Mouse (Mus musculus) kidney, postnatal 36 days (tissue): ENCODE results near the gene Rassf4.

ENCODE experiments used
- DNase-seq, 2 experiments: peaks; one replicate each; pipeline ENCODE4 v3.0.0; 2021 to 2022; ENCODE audit warnings: mixed read lengths in 2 of 2

The Rassf4 gene

DNA sequence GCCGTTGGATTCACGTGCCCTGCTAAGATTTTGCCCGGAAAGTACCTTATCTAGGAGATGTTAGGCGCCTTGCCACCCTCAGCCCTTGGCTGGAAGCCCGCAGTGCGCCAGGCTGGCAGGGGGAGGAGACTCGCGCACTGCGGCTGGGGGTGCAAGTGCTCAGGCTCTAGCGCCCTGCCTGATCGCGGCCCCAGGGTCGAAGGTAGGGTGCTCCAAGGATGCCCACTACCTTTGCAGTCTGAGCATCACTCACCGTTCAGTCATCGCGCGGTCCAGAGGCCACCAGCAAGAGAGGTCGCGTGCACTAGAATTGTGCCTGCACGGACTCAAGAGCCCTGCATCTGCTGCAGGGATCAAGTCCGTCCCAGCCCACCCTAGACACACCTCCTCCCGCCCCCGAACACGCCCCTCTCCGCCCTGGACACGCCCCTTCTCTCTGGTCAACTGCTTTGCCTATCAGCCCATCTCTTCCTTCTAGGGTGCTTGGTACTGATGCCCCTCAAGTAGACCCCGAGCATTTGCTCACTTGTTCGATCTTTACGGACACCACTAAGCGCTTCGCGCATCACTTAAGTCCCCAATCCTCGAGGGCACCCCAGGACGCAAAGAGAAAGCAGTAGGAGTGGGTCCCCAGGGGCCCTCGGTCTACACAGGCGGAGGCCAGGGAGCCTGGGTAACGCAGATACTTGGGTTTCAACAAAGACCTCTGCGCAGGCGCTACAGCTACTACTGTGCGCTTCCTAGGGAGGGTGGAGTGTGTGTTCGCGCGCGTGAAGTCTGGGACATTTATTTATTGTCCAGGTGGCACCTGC is at the start of gene Rassf4:
Gene Rassf4 (minus strand): TSS at position 482 of the 812 bp plus-strand sequence.
- peak; percentile 64 to 83 for DNase-seq

DNA sequence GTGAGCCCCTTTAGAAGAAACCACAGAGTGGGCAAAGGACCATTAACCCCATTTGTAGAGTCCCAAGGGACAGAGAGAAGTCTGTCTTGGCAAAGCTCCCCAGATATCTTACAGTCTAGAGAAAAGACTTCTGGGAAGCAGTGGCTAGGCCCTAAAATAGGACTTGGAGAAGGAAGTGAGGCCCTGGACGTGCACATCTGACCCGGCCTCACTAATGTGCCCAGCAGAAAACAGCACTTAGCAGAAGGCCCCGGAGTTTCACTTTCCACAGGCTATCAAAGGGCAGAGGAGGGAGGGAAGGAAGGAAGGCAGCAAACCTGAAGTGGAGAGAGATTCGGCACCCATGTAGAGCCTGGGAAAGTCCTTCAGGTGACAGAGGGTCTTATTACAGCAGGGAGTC is 45.2 kb upstream of the Rassf4 start:
- DNase-seq = no peak

DNA sequence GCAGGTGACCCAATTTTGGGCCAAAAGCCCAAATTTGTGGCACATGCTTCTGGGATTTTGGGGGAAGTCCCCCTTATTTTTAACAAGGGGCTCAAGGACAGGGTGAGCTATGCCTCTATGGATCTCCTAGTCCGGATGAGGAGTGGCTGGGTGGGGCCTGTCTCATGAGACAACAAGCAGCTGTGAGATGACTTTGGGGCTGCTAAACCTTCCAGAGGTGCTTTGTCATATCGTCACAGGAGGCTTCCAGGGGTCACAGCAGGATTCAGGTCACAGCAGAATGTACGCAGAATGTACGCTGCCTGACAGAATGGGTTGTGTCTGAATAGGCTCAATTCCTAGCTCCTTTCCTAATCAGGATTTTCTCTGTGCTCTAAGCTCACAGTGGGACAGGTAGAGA is 44.6 kb upstream of the Rassf4 start:
- no peak for DNase-seq

DNA sequence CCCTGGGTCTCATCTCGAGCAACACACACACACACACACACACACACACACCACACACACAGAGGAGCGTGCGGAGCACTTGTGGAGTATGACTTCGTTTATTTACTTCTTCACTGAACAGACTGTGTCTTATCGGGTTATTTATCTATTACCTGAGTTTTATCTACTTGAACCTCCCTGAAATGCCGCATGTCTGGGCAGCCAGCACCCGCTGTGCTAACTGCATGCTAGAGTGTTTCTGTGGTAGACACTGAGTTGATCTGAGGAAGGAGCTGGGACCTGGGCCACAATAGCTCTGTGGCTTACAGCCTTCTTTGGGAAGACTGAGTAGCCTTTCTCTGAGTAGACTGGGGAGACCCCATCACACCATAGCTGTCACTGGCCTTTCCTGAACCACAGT is 44.1 kb upstream of the Rassf4 start:
- DNase-seq = no peak

DNA sequence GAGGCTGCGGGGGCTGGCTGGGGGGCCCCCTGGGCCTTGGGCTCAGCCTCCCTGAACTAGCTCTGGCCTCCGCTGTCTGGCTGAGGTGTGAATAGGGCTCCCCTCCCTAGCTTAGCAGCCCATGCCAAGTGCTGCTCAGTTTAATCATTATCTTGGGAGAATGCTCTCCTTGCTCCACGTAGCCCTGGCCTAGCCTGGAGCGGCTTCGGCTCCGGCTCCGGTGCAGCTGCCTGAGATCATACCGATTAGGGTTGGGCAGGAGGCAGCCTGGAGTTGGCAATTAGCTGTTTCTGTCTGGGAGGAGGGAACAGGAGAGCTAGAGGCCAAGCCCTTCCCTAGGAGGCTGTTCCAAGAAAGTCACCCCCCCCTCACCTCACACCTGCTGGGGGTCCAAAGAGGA is 42.9 kb upstream of the Rassf4 start, which contains the start of gene Tmem72:
Gene Tmem72 (minus strand): TSS at position 248 of the 400 bp plus-strand sequence.
- DNase-seq = peak; percentile 78 to 86

DNA sequence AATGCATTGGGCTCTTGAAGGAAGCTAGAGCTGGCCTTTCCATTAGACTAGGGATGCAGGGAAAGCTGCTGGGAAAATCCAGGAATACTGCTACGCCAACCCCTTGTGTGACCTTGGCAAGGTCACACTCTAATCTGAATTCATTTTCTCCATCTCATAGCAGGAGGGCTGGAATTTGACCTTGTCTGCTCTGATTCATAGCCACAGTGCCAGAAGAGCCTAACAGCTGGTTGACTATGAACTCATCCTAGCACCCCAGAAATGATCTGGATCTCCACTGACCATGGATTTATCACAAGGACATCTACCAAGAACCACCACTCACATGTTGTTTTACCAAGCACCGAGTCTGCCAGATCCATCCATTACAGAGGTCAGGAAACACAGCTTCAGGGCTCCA is 41.4 kb upstream of the Rassf4 start:
- DNase-seq = peak in 1 of 2 experiments; percentile 21

DNA sequence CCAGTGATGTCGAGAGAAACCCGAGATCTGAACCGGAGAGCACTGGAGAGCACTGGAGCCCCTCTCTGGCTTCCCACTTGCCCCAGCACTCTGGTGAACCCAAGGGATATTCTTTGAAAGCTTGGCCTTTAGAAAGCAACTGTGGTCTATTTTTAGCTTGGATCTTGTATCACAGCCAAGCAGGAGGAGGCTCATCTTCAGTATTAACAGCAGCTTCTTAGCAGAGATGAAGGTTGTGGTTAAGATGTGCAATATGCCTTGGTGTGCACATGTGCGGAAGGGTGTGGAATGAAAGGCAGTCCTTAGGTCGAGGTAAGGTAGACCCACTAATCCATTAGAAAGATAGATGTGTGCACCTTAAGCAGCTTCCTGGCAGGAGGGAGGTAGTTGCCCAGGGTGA is 40.8 kb upstream of the Rassf4 start:
- no peak for DNase-seq

DNA sequence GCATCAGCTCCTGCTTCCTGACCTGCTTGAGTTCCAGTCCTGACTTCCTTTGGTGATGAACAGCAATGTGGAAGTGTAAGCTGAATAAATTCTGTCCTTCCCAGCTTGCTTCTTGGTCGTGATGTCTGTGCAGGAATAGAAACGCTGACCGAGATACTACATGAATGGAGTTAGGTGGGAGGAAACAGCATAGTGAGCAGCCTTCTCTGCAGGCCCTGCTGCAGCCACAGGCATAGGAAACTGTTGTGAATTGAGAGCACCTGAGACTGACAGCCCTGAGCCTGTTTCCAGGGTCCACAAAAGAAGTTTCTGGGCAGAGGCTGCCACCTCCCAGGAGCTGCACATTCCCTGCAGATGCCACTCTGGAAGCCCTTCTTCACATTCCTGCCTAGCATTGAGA is 40.2 kb upstream of the Rassf4 start:
- no peak for DNase-seq

DNA sequence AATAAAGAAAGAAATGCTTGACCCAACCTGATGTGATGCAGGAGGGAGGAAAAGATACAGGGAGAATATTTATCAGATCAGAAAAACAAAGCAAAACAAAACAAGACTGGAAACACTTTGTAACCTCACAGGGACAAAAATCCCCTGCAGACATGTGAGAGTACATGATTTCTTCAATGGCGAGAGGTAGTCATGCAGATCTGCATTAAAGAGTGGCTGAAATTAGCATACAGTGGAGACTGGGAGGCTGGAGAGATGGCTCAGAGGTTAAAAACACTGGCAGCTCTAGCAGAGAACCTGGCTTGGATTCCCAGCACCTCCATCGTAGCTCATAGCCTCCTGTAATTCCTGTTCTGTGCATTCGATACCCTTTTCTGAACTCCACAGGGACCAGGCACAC is 38.8 kb upstream of the Rassf4 start:
- peak in 1 of 2 experiments; percentile 51 for DNase-seq

DNA sequence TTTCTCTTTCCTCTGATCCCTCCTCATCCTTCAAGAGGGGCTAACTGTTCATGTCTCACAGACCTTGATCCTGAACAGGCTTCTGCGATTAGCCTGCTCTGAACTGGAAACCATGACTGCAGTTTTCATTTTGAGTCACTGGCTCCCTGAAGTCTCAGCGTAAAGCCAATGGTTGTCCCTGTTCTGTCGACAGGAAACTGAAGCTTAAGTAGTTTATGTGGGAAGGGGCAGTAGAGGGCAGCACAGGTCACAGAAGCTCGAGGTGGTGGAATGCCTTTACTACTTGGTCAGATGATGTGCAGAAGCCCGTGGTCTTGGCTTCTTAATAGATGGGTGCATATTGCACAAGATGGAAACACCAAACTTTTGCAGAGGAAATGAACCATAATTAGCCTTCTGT is 38.3 kb upstream of the Rassf4 start:
- DNase-seq = peak; percentile 23 to 27

DNA sequence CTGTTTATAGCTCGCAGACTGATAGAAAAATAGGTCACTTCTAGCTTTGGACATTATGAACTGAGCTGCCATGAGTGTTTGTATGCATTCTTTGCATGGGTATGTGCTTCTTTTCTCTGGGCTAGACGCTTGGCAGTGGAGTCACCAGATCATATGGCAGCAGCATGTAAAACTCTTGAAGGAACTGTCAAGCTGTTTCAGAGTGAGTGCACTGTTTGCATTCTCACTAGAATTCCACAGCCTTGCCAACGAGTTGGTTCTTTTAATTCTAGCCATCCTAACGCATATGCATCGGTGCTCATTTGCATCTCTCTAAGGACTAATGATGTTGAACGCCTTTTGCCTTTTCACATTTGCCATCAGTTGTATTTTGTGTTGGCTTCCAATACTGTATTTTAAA is 30.6 kb upstream of the Rassf4 start:
- no peak for DNase-seq

DNA sequence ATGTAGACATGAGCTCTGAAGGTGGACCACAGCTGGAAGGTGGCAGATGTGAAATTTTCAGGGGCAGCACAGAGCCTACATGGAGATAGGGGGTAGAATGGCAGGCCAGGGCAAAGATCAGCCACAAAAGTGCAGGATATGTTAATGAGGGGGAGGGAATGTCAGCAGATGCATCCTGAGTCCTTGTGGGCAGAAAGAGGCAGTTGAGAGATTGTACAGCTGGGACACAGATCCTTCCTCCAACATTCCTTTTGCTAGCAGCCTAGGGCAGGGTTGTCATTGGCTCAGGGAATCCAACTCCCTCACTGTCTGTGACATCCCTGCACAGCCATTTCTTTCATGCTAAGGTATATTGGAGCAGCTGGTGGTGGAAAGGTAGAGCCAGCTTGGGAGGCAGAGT is 27.1 kb upstream of the Rassf4 start:
- no peak for DNase-seq

DNA sequence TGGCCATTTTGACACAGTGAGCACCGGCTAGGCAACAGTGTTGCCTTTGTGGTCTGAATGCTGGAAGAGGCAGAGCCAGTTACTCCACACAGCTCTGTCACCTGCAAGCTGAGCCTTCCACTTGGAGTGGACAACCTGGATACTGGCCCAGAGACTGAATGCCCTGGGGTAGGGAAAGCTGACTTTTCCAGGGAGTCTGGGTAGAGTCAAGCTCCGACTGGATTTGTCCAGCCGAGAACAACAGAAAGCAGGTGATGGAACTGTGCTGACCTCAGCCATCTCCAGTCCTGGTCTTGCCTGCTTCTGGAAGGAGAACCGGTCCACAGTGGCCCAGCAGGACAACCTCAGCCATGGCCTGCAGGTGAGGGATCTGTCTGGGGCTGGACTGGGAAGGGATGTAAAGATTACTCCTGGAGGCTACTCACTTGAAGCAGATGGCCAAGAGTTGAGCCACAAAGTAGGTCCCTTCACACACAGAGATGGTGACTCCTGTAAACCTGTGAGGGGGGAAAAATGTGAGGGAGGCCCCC is 24.2 kb upstream of the Rassf4 start:
- peak; percentile 65 to 76 for DNase-seq

DNA sequence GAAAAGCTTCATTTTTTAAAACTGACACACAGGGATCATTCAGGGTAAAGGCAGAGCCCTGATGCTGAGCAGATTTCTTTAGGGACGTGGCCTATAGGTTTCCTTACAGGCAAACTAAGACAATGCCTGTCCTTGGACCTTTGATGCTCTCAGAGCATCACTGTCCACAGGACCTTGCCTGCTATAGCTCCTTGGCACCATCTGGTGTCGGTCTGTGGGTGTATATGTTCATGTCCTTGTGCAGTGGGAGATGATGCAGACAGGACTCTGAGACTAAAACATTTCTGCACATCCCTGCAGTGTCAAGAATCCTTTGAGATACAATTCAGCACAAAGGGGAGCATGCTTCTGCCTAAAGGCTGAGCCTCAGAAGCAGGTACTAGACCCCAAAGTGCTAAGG is 23.7 kb upstream of the Rassf4 start:
- no peak for DNase-seq

DNA sequence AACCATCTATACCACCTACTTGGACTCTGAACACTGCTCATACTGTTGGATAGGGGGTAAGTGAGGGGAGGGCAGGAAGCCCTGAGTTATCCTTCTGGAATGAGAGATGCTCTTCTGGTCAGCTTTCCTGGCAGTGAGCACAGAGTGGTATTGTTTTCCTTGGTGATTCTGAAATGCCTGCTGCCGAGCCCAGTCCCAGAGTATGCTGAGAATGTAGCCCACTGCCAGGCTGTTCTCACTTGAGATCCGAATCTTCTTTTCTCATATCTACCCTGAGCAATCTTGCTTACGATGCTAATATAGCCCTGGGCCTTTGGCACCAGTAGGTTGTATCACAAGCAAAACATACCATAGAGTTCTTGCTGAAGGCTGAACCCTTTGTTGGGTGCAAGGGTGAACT is 20.6 kb upstream of the Rassf4 start:
- no peak for DNase-seq

DNA sequence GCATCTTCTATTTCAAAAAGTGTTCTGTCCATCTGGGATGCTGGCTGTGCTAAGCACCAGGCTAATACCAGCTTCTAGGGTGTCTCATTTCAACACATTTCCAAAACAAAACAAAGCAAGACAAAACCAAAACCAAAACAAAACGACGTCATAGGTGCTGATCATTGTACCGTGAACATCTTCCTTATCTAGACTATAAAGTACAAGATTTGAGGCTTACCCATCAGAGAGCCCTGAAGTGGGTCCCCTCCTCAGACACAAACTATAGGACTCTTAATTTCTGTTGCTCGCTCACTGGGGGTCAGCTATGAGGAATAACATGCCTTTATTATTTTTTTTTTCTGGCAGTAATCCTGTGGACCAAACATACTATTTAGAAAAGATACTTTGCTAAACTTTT is 19.9 kb upstream of the Rassf4 start:
- DNase-seq = no peak

DNA sequence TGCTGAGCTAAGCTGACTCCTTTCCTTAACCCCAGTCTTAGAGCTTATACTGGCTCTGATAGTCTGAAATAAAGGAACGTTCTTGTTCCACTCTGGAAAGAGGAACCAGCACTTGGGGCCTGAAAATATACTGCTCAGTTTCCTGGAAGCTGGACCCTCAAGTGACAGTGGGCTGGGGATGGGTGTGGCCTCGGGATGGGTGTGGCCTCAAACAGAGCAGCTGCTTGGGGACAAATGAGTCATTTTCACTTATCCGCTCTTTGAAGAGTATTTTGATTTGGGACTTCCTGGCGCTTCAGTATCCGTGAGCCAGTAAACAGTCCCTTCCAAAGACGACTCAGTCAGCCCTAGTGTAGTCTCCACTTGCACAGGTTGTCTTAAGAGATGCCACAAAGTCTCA is 8.6 kb upstream of the Rassf4 start:
- peak; percentile 37 to 47 for DNase-seq

DNA sequence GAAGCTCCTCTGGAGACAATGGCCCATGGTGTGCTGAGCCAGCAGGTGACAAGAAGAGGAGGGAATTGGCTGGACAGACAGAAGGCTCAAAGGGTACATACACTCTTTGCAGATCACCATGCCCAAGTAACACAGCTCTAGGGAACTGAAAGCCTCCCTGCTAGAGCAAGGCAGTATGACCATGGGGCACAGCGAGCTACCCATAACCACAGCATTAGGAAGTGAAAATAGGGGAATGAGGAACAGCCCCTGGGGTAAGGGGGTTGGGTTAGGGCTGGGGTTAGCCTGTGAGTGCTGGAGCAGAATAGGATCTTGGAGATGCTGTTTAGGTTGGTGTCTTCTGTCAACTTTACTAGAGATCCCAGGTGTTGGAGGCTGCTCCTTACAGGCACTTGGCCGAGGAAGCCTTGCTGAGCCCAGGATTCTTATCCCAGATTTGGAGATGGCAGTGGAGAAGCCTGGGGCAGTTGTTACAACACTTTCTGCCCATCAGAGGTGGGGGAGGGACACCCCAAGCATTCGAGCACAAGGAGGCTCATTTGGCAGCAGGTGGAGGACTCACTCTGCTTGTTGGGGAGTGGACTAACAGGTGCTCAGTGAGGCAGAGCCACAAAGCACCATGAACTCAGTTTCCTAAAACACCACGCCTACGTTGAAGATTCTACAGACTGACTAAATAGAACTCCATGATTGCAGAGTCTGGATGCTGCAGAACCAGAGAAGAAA is 6.0 kb upstream of the Rassf4 start:
- no peak for DNase-seq

DNA sequence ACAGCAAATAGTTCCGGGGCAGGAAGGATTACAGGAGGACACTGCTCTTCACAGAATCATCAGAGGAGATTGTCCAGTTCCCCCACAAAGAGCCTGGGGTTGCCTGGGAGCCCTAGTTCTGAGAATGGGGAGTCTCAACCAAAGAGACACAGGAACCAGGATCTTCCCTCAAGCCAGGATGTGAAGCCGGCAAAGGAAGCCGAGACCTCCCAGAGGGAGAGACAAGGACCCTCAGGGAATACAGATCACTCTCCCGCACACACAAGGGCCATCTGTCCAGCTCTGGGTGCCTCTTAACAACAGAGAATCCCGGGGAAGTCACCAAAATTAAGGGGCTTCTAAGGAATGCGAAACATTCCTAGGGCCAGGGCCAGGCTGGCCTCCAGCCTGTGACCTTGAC is 3.6 kb upstream of the Rassf4 start:
- no peak for DNase-seq

DNA sequence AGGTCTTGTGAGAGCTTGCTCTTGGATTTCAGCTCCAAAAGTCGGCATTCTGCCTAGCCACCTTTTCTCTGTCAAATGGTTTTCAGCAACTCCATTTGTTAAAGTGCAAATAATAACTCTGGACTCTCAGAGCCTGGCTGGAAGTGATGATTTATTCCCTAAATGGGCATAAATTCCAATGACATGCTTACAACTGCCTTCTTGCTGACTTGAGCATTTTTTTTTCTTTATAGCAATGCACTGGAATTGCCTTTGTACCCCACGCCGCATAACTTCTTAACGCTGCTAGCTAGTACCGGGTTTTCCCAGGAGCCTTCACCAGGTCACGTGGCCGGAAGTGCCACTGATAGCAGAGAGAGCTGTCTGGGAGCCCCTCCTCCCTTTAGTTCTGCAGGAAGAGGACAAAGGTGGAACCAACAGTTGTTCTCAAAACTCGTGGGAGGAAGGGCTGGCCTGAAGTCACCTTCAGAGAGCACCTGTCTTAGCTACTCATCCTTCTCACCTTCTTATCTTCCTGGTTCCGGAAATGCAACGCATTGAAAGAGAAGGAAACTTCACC is 2.7 kb upstream of the Rassf4 start:
- DNase-seq = peak in 1 of 2 experiments; percentile 40

DNA sequence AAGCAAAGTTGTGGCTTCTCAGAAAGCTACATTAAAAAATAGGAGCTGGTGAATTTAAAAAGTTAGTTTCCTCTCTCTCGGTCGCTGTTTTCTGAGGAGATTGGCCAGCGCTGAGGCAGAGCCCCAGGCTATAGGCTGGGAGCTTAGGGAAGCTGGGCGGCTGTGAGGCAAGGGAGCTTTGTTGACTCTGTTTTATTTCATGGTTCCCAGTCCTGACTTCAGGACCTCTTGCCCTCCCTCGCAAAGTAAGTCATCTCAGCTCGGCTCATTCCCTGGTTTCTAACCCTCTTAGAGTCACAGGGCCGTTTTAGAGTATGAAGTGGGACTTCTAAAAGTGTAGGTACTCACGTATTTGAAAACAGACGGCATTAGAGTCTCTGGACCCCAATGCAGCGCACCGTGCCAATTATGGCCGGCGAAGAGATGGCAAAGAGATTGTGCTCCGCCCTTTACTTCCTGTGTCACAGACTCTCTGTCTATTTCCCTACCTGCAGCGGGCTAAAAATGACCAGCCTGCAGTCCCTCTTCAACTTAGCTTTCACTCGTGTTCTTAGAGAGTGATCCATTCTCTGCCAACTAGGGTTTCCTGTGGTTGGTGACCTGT is 633 bp upstream of the Rassf4 start:
- DNase-seq = no peak

DNA sequence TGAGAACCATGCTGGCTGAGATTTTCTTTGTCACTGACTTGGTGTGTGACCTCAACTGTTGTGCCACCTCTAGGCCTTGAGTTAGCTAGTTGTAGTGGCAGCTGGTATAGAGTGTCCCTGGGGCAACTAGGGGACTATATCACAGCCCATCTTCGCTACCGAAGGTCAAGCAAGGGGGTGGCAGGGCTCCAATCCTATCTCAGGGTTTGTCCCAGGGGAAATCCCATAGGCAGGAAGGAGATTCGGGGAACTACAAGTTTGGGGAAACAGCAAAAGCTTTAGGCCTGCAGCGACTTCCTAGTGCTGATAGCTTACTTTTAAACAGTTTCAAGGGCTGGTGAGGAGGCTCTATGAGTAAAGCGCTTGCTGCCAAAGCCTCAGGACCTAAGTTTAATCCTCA is 1.4 kb downstream of the Rassf4 start:
- DNase-seq = no peak

DNA sequence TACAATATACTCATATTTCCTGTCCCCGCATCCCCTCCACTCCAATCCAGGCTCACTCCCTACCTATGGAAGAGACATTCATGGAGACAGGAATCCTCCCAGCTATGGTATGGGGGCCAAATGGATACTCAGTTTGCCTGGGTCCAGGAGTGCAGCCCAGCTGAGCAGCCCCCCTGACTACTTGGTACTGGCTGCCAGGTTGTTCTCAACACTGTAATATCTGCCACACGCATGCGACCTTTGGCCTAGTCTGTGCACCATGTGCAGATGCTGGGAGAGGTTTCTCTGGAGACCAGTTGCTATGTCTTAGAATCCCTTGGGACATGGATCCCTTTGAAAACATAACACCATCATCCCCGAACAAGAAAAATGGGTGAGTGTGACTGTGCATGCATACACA is 2.0 kb downstream of the Rassf4 start:
- no peak for DNase-seq
